Mouse (Mus musculus): ENCODE data around the gene Gm28308.

The Gm28308 gene

DNA sequence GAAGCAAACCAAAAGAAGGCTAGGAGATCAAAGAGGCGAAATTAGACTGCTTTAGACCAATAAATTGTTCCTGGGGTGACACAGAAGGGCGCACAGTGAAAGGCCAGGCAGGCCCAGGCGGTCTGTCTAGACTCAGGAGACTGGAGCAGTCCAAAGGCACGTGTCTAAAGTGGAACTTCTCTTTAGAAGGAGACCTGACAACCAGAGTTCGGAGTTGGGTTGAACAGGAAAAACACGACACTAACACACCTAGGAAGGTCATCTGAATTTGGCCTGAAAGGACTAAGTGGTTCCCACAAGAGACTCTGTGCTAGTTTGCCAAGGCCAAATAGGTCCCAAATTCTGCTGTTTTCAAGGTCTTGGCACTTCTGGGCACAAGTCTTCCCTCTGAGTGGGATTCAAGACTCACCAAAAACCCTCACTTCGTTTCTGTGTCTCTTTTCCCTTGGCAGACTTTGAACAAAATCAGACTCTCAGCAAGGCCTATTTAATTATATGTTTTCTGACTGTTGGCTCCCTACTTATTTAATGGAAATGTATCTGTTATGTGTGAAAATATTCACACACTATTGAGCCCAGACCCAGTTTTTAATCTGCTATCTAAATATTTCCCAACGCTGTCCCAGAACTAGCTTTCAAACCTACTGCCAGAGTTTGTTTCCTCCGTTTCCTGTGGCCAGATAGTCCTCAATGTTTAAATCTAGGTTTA, 6.2 kb upstream of the Gm28308 start:
- no peak for DNase-seq (ENCODE audit: low spot score in 2 of 2)

DNA sequence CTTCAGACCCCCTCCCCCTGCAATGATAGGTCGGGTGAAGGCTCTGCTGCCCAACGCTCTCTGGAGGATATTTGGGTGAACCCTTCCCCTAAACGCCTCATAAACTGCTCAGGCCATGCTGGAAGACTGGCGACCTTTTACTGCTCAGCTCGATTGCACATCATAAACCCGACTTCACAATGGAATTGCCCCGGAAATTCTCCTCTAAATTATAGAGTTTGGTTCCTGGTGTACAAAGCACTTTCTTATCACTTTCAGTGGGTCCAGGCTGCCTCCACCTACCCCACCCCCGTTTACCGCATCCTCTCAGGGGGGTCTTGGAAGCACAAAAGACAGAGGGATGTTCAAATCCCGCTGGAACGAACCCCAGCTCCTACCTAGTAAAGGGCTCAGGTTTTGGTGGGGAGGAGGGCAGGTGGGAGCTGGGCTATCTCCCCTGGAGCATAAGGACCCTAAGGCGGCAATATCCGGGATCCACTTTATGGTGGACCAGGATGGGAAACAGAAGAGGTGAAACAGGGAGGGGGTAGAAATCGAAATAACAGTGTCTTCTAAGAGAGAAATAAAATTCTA, 5.6 kb upstream of the Gm28308 start:
- DNase-seq (ENCODE audit: low spot score in 2 of 2): no peak

DNA sequence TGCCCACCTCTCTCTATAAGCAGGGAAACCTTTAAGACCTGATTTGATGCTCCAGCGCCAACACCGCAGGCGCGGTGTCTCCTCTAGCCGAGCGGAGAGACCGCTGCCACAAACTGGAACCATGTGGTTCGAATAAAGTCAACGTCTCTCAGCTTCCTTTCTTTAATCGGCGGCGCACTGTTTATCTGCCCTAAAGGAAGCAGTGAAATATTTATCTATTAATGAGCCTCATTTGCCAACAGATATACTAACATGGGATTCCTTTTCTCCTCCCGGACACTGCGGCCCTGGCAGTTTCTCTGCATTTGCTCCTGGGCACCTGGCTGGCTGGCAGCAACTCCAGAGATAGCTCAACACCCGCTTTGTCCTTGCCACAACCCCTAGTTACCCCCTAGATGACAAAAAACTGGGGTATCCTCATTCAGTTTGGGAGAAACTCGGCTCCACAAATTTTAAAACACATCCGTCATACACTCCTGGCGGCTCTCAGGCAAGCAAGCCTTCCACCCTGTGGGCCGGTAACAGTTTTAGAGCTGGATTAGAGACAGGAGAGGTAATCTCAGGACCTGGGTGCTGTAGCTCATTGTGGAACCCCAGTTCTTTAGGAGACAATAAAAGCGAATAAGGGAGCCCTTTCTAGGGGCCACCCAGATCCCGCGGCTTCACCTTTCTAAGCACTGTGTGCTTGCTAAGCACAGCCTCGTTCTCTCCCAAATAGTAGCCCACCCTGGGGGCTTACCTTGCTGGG, 4.9 kb upstream of the Gm28308 start:
- DNase-seq (ENCODE audit: low spot score in 2 of 2): no peak

DNA sequence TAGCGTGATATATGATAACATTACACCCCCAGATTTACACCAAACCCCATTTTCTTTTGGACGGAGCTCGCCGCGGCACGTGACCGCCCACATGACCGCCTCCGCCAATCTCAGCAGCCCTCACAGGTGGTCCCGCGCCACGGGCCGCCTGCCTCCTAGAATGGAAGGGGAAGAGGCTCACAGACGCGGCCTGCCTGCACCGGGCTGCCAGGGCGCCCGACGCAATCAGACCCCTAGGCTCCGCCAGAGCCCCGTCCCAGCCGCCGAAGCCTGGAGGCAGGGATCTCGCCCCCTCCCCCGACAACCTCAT, 4.3 kb upstream of the Gm28308 start:
- no peak for DNase-seq (ENCODE audit: low spot score in 2 of 2)

DNA sequence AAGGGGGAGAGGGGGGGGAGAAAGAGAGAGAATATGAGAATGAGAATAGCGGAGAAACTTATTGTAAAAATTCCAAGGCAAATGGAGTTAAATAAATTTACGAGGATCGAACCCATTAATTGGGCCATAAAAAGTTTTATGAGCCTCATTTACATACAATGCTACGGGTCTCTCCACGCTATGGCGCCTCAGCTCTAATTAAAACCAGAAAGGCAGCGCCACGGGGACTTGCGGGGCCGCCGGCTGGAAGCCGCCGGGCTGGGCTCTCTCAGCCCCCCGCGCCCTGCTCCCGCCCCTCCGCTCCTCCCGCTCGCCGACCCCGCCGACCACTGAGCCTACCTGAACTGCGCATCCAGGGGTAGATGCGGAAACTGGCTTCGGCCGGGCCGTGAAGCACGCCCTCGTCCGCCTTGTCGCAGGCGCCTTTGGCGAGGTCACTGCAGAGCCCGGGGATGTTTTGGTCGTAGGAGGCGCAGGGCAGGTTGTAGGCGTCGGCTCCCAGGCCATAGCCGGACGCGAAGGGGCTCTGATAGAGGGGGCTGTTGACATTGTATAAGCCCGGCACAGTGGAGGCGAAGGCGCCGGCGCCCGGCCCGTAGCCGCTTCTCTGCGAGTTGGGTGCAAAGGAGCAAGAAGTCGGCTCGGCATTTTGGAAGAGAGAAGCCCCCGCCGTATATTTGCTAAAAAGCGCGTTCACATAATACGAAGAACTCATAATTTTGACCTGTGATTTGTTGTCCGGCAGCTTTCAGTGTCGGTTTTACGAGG, 3.7 kb upstream of the Gm28308 start:
- no peak for DNase-seq (ENCODE audit: low spot score in 2 of 2)

DNA sequence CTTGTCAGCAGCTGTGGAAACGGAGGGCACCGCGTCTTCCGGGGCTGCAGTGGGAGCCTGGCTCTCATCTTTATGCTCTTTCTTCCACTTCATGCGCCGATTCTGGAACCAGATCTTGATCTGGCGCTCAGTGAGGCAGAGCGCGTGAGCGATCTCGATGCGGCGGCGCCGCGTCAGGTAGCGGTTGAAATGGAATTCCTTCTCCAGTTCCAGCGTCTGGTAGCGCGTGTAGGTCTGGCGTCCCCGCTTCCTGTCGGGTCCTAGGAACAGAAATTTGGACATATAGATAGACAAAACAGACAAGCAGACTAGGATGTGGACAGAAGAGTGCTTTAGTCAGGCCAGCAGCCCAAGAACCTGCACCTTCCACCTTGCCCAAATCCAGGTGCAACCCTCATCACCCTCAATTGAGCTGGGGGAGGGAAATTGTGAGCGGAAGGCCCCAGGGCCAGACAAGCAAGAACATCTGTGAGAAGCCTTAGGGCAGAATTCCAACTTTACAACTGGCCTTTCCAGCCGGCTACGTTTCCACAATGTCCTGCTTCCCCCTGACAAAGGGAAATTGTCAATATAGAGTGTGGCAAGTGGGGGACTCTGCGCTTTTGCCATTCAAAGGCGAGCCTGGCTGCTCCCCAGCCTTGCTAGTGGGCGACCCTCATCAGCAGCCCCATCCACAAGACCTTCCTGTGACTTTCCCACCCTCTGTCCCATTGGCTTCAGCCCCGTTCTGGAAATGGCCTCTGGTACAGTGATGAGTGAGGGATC, 2.8 kb upstream of the Gm28308 start:
- DNase-seq (ENCODE audit: low spot score in 2 of 2): no peak

DNA sequence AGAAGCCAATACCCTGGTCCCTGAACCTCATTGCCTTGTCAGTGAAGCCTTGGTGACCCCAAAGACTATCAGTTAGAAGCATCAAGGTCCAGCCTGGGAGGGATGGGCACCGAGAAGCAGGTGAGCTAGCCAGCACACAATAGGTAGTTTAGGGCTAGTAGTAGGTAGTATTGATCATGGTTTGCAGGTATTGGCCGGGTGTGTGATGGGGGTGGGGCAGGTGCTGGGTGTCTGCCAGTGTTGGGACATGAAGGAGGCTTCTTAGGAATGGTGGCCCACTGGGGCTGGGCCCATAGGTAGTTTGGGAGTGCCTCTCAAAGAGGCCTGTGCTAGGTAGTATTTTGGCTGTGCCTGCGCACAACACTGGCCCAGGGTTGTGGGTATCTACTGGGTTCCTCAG, 1.9 kb upstream of the Gm28308 start:
- DNase-seq (ENCODE audit: low spot score in 2 of 2): no peak

DNA sequence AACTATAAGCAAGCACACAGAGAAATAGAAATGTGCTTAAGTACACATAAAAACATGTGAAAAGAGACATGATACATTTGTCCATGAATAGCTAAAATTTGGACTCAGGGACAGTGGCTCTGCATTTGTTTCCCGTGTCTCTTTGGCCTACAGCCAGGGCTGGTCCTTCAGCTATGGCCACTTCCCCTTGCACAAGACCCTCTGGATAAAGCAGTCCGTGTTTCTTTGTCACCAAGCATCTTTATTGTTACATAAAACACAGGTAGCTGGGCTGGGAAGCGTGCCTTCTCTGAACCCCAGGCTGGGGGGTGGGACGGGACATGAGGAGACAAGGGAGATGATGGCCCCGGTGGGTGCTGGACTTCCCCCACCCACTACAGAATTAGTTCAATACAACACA, 1.1 kb upstream of the Gm28308 start:
- DNase-seq (ENCODE audit: low spot score in 2 of 2): no peak

DNA sequence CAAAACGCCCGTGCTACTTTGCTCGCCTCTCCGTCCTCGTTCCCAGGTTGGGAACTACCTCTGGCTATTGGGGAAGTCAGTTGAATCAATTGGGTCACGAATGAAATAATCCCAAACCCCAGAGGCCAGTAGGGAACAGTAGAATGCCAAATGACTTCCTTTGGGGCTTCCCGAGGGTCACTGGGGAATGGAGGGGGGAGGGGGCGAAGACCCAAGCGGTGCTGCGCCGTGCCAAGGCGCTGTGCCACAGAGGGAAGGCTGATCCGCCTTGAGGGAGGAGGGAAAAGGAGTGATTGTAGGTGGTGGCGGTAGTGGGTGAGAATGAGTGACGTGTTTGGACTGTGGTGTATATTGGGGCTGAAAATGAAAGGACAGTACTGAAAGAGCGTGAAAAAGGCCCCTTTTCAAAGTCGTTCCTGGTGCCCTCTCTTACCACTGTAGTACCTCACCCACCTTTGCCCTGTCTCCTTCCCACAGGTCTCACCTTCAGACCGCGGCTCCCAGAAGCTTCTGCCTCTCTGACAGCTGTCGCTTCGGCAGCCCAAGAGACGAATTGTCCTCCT, 502 bp downstream of the Gm28308 start:
- DNase-seq (ENCODE audit: low spot score in 2 of 2): no peak

DNA sequence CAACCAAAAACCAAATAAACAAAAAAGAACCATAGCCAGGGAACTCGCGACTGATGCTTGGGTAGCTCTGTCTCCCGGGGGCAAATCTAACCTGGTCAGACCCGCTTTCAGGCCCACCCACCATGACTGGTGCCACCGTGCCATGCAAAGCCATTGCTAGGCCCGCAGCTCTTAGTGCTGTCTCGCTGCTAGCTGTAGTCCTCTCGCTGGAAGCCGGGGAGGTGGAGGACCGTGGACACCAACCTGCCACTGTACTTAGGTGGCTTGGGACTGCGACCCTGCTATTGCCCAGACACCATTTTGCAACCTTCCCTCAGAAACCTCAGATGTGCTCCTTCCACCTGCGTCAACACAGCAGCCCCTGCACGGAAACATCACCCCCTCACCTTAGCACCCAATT, 1.2 kb downstream of the Gm28308 start:
- DNase-seq (ENCODE audit: low spot score in 2 of 2): no peak

DNA sequence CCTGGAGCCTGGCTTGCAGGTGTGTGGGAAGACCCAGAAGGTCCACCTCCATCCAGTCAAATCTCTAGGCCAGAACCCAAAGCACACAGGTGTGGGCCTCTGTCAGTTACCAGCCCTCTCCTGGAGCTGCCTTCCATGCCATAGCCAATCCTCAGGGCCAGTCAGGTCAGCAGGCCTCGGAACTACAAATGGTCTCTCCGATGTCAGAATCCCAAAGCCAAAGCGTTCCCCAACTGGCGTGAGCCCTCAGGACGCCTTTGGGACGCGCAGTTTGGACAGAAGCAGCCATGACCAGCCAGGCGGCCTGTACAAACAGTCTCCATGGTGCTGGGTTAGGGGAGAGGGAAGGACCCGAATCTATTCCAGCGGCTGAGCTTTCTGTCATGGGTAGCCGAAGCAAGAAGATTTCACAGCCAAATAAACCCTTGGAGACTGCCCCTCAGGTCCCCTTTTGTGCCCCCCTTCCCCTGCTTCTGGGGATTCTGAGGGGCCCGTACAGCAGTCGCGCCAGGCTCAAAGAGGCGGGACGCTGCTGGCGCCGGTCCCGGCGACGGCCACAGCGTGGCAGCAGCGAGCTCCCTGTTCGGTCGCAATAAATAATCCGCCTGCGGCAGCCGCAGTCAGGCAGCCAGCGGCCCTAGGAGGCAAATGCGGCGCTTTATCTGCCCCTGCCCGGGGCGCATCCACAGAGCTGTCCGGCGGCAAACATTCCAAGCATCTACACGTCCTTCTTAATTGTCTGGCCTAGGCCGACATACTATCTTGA, 1.8 kb downstream of the Gm28308 start:
- peak in 1 of 2 experiments; percentile 29 for DNase-seq (ENCODE audit: low spot score in 2 of 2)

DNA sequence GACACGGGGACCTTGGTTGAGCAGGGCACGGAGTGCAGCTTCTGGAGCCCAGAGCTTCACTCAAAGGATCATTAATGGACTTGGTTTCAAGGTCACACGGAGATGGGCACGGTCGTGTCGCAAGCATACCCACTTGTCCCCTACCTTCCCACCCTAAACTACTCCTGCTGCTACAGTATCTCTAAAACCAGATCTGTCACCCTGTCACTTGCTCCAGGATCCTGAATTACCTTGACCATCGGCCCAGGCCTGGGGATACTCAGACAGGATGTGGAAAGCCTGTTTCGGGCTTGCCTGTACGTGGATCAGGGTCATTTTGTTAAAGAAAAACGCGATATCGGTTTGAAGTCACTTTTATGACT, 3.5 kb downstream of the Gm28308 start:
- DNase-seq (ENCODE audit: low spot score in 2 of 2): no peak

DNA sequence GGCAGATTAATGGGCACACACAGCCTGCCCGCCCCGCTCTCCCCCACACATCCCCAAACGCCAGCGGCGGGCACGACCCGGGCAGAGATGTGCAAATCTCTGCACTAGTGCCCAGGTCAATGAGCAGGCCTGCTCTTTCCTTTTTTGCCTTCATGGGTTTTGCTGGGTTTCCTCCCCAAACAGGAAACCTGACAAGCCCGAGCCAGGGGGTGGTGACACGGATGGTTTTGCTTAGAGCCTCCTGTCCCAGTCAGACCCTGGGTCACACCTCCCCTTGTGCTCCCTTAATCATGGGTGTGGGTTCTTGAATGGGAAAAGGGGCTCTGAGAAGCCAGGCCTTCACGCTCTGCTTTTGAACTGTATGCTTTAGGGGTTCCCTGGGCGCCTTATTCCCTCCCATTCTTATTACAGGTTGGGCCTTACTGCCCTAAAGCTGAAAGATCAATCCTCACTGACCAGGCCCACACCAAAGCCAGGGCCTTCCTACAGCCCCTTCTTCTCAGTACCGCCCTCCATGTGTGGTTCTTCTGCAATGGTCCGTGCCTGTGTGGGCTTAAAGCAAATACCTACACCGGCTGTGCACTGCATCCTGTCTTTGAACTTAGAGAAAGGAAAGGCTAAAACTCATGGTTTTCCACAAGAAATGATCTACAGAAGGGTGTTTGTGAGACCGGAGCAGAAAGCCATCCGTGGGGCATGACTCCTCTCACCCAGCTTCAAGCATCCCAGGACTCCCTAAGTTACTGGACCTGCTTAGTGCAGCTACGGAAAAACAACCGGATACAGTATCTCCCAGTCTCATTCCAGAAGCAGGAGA, 4.1 kb downstream of the Gm28308 start:
- DNase-seq (ENCODE audit: low spot score in 2 of 2): no peak

DNA sequence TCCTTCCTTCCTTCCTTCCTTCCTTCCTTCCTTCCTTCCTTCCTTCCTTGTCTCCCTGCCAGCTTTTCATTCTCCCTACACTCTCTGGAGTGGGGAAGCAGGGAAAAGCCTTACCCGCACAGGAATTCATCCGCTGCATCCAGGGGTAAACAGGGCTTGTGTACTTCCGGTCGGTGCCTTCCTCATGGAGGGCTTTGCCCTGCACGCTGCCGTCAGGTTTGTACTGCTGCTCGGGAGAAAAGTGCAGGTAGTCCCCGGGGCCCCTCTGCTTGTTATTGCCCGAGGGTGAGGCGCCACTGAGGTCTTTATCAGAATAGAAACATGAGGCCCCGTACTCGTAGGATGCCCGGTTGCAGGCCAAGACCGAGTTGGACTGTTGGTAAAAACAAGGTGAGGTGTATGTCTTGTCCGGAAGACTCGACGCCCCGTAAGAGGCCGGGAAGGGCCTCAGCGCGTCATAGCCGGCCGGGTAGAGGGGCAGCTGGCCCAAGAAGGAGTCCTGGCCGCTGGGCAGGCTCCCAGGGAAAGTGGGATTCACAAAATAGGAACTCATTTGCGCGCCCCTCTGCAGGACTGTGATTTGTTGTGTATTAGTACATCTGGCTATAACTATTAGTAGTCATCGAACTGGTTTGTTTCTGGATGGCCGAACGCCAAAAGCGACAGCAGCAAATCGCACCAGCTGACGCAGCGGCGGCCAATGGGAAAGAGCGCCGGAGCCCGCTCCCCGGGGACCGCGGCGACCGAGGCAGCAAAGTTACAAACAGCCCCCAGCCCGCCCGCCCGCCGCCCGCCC, 4.9 kb downstream of the Gm28308 start, which contains the start of gene Hoxa6:
Hoxa6 (minus strand) TSS at position 651 of the 796 bp plus-strand sequence.
- DNase-seq (ENCODE audit: low spot score in 2 of 2): no peak

DNA sequence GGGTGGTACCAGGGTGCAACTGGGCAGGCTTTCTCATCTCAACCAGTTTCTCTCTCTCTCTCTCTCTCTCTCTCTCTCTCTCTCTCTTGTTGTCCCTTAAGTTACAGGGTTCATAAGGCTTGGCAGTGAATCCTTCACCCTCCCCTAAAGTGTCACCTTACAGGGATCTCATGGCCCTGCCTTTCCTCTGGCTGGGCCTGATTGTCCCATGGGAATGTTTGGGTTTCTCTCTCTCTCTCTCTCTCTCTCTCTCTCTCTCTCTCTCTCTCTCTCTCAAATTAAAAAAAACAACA, 5.5 kb downstream of the Gm28308 start:
- no peak for DNase-seq (ENCODE audit: low spot score in 2 of 2)

DNA sequence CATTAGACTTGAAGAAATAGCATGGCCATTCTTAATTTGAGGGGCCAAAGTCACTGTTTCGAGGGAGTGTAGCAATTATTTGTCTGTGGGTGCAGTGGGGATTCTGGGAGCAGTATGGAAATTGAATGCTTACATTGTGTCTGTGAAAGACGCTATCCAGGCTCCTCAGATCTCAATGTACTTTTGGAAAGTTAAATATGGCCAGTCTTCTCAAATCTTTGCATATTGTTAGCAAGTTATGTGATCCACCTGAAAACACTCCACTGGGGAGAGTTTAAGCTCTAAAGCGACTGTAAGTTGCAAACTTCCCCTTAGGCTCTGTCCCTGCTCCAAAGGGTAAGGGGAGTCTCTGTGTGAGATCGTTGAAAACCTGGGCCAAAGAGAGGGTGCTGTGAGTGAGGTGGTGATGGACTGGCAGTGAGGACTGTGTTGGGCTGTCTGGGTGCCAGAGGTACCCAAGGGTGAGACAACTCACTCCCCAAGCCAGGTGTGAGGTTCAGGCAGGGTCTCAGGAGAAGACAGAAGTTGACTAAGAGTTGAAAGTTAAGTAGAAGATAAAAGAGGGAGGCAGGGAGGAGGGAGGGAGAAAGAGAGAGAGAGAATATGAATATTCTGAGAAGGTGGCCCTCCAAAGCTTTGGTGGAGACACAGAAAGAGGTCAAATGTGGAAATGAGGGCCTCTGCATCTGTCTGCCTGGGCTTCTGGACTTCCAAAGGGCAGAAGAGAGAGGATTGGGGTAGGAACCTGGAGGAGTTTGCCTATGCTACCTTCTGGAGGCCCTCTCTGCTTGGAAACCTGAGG, 6.1 kb downstream of the Gm28308 start:
- no peak for DNase-seq (ENCODE audit: low spot score in 2 of 2)

DNA sequence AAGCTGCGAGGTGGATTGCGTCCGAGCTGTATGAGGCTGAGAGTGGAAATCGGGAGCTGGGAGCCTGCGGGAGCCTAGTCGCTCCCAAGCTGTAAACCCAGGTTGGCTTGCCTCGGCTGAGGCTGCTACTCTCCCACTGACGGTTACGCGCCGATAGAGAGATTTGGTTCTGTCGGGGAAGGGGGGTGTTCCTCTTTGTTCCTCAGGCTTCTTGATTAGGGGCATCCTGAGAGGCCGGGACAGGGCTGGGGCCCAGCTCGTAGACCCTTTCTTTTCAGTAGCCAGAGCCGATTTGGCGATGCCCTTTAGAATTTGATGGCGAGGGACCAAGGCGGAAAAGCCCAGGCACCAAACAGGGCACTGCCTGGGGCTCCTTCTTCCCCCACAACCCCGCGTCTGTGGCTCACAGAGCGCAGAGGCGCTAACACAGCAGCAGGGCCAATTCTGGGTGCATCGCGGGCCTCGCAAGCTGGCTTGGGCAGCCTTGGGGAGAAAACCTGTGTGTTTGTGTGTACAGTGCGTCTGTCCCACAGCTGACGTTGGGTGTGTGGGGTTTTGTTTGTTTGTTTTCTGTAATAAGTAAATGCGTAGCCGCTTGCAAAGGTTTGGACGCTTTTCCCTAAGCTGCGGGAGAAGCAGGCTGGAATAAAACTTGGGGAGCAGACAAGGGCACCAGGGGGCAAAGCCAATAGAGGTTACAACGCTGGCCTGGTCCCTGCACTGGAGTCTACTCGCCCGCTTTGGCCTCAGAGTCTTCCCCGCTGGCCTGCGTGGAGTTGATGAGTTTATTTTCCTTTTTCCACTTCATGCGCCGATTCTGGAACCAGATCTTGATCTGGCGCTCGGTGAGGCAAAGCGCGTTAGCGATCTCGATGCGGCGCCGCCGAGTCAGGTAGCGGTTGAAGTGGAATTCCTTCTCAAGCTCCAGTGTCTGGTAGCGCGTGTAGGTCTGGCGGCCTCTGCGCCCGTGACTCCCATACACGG, 7.2 kb downstream of the Gm28308 start:
- DNase-seq (ENCODE audit: low spot score in 2 of 2): no peak
